Mouse (Mus musculus) midbrain, embryonic 14.5 days (tissue): ENCODE measurements around the gene Ppp1r15a. TPM values are rescaled to one million over a fixed set of nuclear protein-coding genes. Genes with fewer than 3 reads are reported as not detected.

Experiments used
- ATAC-seq: fragments of 200-750 bp; cut with Nextera tagmentation; 2 replicates; pipeline ENCODE4 v1.8.0; 2017; ENCODE audit warnings: moderate number of reproducible peaks, moderate library complexity; ENCODE audit not compliant: low FRiP score, low TSS enrichment
- DNase-seq: peaks from one replicate; pipeline ENCODE4 v3.0.0-alpha.2; 2015
- H3K27ac ChIP-seq: fragments of 300-500 bp; sonication (generic); replicated peaks from 2 replicates; pipeline ENCODE4 v1.5.1; 2014; ENCODE audit warnings: mild to moderate bottlenecking, low read depth, low read length, moderate library complexity
- H3K27me3 ChIP-seq: fragments of 300-500 bp; sonication (generic); 2 replicates; pipeline ENCODE4 v1.6.1; 2014; ENCODE audit warnings: low read length, control low read depth, mixed read lengths; ENCODE audit not compliant: control insufficient read depth, insufficient read depth
- H3K36me3 ChIP-seq: fragments of 300-500 bp; sonication (generic); 2 replicates; pipeline ENCODE4 v1.6.1; 2014; ENCODE audit warnings: low read length, control low read depth; ENCODE audit not compliant: control insufficient read depth, insufficient read depth
- H3K4me1 ChIP-seq: fragments of 300-500 bp; sonication (generic); 2 replicates; pipeline ENCODE4 v1.6.1; 2014; ENCODE audit warnings: mild to moderate bottlenecking, antibody characterized with exemption, low read length, control low read depth; ENCODE audit not compliant: control insufficient read depth, insufficient read depth
- H3K4me2 ChIP-seq: fragments of 300-500 bp; sonication (generic); 2 replicates; pipeline ENCODE4 v1.6.1; 2014; ENCODE audit warnings: mild to moderate bottlenecking, low read length, moderate library complexity
- H3K4me3 ChIP-seq: fragments of 300-500 bp; sonication (generic); replicated peaks from 2 replicates; pipeline ENCODE4 v1.5.1; 2014; ENCODE audit warnings: low read depth, low read length
- H3K9ac ChIP-seq: fragments of 300-500 bp; sonication (generic); replicated peaks from 2 replicates; pipeline ENCODE4 v1.6.1; 2014; ENCODE audit warnings: mild to moderate bottlenecking, low read length, moderate library complexity
- H3K9me3 ChIP-seq: fragments of 300-500 bp; sonication (generic); 2 replicates; pipeline ENCODE4 v1.6.1; 2016; ENCODE audit warnings: low read length, control low read depth, mixed read lengths; ENCODE audit not compliant: control insufficient read depth
- WGBS: fragments of 180-500 bp; shearing (Covaris S2); extraction: QIAGEN DNeasy Blood & Tissue Kit; methylation state at CpG from one replicate; pipeline ENCODE4 v1.1.7; 2014; 5-methylcytosine and 5-hydroxymethylcytosine counted together
- polyA plus RNA-seq: library from polyadenylated mRNA; unstranded; fragments of >200 nt; fragmentation: Nextera tagmentation; extraction: Ambion mirVana; gene quantifications from 2 replicates; pipeline ENCODE4 v1.2.1, GENCODE M21; 2014

The Ppp1r15a gene
- polyA plus RNA-seq, 1 experiment from 2014 or later, result 10.2 TPM

DNA sequence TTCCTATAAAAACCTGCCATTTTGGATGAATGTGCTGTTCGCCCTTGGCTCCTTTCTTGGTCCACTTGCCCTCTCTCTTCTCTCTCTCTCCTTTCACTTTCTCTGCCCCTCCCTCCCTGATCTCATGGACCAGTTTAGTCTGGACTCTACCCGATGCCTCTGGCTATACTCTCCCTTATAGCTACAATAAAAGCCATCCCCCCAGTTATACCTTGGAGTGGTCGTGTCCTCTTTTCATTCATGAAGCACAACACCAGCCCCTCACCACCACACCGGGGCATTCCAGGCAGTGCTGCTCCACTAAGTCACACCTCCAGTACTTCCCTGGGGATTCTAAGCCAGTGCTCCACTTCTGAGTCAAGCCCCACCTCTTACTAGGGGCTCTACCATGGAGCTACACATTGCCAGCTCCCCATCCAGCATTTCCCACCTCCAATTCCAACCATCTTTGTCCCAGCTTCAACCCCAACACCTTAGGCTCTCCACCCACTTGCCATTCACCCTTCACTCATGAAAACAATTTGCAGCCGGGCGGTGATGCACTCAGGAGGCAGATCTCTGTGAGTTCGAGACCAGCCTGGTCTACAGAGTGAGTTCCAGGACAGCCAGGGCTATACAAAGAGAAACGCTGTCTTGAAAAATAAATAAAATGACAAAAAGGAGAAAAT is 41.2 kb upstream of the Ppp1r15a start:
- Histone ChIP-seq H3K9me3 (no peaks in the 10 kb centered on the region), H3K9ac (no peak overlapping the region), H3K36me3 (no peaks in the 10 kb centered on the region), H3K4me2 (peak overlapping the region; percentile 74), H3K27ac (no peak overlapping the region), H3K4me3 (no peak overlapping the region), H3K27me3 (no peaks in the 10 kb centered on the region), H3K4me1 (peaks cover 17% of the 10 kb centered on the region)
- 70% methylated on average over 8 of the region's 8 CpGs for WGBS
- DNase-seq, result no peak
- no peak for ATAC-seq

DNA sequence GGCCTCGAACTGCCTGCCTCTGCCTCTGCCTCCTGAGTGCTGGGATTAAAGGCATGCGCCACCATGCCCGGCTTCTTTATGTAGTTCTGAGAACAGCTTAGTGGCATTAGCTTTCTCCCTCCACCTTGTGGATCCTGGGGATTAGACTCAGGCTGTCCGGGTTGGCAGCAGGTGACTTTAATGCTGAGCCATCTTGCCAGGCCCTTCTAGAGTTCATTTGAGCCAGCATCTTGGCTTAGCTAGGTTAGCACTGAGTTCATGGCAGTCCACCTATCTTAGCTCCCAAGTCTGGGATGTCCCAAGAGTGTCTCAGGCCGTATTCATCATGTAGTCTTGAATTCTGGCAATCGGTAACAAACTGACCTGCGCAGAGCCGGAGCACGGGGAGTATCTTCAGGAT is 39.4 kb upstream of the Ppp1r15a start:
- no peak for DNase-seq
- Histone ChIP-seq H3K27ac (no peak overlapping the region), H3K4me1 (0 out of 2 replicates have a peak, but pooled peaks cover 5% of the 10 kb centered on the region), H3K4me3 (no peak overlapping the region), H3K27me3 (no peaks in the 10 kb centered on the region; the same call in 1 of the 2 replicates), H3K36me3 (no peaks in the 10 kb centered on the region), H3K4me2 (no peak overlapping the region), H3K9ac (no peak overlapping the region), H3K9me3 (no peaks in the 10 kb centered on the region)
- no peak for ATAC-seq
- 90% methylated on average over 9 of the region's 9 CpGs for WGBS

DNA sequence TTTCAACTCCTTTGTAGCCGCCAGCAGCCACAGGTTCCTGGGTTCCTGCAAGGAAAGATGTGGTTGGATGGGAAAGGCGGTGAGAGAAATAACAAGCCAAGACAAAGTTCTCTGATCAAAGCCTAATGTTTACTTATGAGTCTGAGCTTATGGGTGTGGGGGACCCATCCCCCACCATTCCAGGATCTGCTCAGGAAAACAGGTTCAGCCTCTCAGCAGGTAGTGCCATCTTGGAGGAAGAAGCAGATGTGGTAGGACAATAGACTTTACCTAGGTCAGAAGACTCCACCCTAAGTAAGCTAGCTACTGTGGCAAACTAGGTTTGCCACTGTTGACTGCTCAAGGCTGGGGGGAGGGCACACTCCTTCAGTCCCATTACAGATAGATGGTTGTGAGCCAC is 38.7 kb upstream of the Ppp1r15a start:
- no peak for ATAC-seq
- Histone ChIP-seq H3K9ac (no peak overlapping the region), H3K4me2 (no peak overlapping the region), H3K4me3 (no peak overlapping the region), H3K9me3 (no peaks in the 10 kb centered on the region), H3K4me1 (0 out of 2 replicates have a peak, but pooled peaks cover 5% of the 10 kb centered on the region), H3K27ac (no peak overlapping the region), H3K27me3 (no peaks in the 10 kb centered on the region; the same call in 1 of the 2 replicates), H3K36me3 (no peaks in the 10 kb centered on the region)
- no peak for DNase-seq
- 86% methylated on average over 2 of the region's 2 CpGs for WGBS

DNA sequence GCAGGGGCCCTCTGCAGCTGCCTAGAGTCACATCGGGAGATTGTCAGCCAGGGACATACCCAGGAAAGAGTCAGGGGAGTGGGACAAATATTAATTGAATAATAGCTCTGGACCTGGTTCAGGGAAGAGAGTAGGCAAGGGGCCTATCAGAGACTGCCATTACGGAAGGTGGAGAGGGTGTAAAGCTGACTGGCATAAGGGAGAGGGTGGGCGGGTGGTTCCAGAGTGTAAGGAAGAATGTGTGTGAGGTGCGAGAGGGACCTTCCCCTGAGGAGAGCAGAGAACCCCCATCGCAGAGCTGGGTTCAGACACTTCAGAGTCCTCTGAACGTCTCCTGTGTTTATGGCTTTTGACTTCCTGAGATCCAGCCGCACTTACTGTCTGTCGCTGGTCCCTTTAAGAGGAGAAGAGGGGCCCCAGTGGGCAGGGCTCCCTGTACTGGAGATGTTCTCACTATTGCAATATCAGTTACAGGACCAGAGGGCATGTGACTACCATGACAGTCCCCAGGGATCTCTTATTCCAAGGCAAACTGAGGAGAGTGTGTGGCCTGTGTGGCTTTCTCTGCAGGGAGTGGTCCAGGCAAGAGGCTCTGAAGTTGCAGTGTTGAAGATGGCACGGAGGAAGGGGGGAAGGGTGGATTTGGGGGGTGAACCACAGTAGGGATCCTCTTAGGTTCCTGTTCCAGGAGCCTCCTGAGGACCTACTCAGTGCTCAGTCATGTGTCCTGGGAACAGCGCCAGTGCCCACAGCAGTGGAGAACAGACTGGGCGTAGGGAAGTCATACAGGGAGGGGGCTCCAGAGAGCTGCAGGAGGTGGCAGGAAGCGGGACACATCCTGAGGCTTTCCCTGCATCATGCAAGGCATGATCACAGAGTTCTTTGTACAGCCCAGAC is 35.8 kb upstream of the Ppp1r15a start:
- Histone ChIP-seq H3K36me3 (no peaks in the 10 kb centered on the region), H3K4me3 (no peak overlapping the region), H3K27ac (no peak overlapping the region), H3K27me3 (no peaks in the 10 kb centered on the region; the same call in 1 of the 2 replicates), H3K4me2 (no peak overlapping the region), H3K9ac (no peak overlapping the region), H3K4me1 (no peaks in the 10 kb centered on the region), H3K9me3 (no peaks in the 10 kb centered on the region)
- WGBS, result 62% methylated on average over 12 of the region's 12 CpGs
- DNase-seq (no peak), ATAC-seq (no peak)

DNA sequence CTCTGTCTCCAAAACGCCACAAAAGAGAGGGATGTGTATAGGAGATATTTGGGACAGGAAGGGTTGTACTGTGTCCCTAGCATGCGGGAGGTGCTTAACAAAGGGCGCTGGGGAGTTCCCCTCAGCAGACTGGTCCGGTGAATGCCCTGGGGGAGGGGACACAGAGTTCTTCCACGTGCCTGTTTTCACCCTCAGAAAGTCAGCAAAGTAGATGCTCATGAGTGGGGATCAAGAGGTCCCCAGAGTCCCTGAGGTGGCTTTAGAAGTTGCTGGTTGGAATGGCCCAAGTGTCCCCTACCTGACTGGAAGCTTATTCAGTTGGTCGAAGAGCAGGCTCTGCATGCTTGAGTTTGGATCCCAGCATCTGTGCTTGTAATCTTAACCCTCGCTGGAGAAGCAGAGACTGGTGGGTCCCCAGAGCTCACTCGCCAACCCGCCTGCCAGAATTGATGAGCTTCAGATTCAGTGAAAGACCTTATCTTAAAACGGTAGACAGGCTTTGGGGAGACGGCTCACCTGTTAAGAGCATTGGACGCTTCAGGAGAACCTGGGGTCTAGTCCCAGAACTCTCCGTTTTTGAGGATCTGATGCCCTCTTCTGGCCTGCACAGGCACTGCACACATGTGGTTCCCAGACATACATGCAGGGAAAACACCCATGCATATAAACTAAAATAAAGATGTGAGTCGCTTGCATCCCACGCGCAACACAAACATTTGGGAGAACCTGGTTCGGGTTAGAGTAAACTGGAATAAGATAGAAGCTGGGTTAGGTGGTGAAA is 35.0 kb upstream of the Ppp1r15a start:
- Histone ChIP-seq H3K36me3 (no peaks in the 10 kb centered on the region), H3K27me3 (no peaks in the 10 kb centered on the region; the same call in 1 of the 2 replicates), H3K4me1 (no peaks in the 10 kb centered on the region), H3K27ac (no peak overlapping the region), H3K9ac (no peak overlapping the region), H3K4me2 (no peak overlapping the region), H3K9me3 (no peaks in the 10 kb centered on the region), H3K4me3 (no peak overlapping the region)
- WGBS, result 27% methylated on average over 17 of the region's 17 CpGs
- DNase-seq, result peak; percentile 88
- no peak for ATAC-seq

DNA sequence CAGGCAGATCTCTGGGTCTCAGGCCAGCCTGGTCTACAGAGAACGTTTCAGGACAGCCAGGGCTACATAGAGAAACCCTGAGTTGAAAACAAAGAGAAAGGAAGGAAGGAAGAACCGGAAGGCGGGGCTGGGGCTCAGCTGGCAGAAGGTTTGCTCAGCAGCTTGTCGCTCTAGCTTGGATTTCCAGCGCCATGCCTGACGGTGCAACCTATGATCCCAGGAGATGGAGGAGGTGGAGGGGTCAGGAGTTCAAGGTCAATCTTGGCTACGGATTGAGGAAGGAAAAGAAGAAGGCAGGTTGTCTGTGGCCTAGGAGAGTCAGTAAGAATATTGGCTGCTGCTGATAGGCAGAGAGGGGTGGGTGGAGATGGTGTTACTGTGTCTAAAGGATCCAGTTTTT is 34.2 kb upstream of the Ppp1r15a start:
- no peaks in the 10 kb centered on the region for H3K9me3 ChIP-seq
- no peak overlapping the region for H3K27ac ChIP-seq
- H3K4me3 ChIP-seq, result no peak overlapping the region
- no peaks in the 10 kb centered on the region for H3K36me3 ChIP-seq
- no peak overlapping the region for H3K4me2 ChIP-seq
- H3K4me1 ChIP-seq, result no peaks in the 10 kb centered on the region
- no peak overlapping the region for H3K9ac ChIP-seq
- 82% methylated on average over 7 of the region's 7 CpGs for WGBS
- DNase-seq (no peak), ATAC-seq (no peak)
- H3K27me3 ChIP-seq, result no peaks in the 10 kb centered on the region; the same call in 1 of the 2 replicates

DNA sequence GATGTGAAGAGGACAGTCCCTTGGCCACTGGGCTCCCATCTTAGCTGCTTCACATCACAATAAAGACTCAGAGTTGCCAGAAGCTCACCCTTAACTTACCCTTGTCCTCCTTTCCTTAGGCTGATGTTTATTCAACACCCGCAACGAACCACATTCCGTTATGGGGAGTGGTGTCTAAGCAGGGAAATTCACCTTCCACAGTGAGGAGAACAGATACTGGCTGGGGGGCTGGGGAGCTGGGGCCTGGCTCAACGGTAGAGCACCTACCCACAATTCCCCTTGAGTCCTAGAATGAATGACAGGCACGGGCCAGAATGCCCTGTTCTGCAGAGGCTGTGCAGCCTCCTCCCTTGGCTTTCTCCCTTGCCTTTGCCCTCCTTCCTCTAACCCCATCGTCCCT is 32.8 kb upstream of the Ppp1r15a start:
- ATAC-seq (no peak), DNase-seq (no peak)
- H3K27me3 ChIP-seq, result no peaks in the 10 kb centered on the region; the same call in 1 of the 2 replicates
- H3K9ac ChIP-seq, result no peak overlapping the region
- no peak overlapping the region for H3K27ac ChIP-seq
- no peaks in the 10 kb centered on the region for H3K9me3 ChIP-seq
- no peak overlapping the region for H3K4me3 ChIP-seq
- no peak overlapping the region for H3K4me2 ChIP-seq
- 69% methylated on average over 6 of the region's 6 CpGs for WGBS
- no peaks in the 10 kb centered on the region for H3K4me1 ChIP-seq
- H3K36me3 ChIP-seq, result no peaks in the 10 kb centered on the region

DNA sequence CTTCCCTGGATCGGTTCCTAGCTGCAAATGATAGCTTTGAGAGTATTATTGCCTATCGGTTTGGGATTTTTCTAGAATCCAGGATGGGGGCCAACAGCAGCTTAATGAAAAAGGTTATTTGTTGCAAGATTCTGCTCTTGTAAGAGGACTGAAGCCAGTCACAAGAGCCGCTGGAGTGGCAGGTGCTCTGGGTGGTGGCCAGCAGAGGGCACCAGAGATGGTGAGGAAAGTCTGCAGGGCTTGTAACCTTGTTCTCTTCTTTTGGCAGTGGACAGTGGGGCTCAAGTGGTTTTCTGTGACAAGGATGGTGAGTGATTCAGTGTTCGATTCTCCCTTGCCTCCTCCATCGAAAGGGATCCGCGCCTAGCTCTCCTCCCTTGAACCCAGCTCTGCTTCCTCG is 29.7 kb upstream of the Ppp1r15a start:
- Histone ChIP-seq H3K27me3 (no peaks in the 10 kb centered on the region; the same call in 1 of the 2 replicates), H3K4me2 (no peak overlapping the region), H3K9me3 (no peaks in the 10 kb centered on the region), H3K4me1 (no peaks in the 10 kb centered on the region), H3K9ac (no peak overlapping the region), H3K4me3 (no peak overlapping the region), H3K27ac (no peak overlapping the region), H3K36me3 (no peaks in the 10 kb centered on the region)
- 33% methylated on average over 8 of the region's 8 CpGs for whole genome bisulfite sequencing
- DNase-seq (peak; percentile 85), ATAC-seq (no peak)
